Comparison of ENCODE assay signal across 9 mouse cellular contexts in the genomic region with DNA sequence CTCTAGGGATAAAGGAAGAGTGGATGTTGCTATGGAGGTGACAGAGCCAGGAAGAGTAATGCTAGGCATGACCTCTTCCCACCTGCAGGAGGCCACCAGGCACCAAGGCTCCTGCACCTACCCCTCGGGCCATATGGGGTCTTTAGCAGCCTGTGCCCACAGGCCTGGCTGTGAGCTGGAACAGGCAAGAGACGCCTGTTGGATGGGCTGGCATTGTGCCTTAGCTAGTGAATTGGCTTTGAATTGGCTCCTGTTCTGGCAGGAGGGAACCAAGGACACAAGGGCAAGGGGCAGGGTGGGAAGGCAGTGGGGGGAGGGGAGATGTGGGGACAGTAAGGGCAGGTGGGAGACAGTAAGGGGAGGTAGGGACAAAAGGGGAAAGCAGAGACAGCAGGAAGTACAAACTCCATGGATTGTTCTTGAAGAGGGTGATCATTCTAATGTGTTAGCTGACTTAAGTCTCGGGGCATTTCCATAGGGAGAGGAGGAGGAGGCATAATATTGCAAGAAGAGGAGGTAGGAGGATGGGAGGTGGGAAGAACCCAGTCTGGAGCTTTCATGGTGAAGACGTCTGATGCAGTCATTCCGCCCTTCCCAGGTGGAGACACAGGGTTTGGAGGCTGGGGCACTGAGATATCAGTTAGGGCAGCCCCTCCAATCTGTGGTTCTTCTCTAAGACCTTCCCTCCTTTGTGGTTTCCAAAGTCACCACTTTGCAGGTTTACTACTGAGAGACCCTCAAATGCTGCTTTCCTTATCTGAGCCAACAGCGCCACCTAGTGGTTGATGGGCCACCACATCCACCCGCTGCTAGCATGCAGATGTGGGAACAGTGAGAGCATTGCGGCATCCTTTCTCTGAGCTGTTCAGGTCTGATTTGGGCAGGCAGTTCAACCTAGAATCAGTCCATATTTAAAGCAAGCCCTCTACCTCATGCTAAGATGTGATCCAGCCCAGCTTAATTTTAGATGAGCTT.
DNase-seq lines count a peak whose midpoint lies in the region; ATAC-seq and TF ChIP-seq lines count a peak whose summit lies in the region.
"Had no signal": no experiment of that assay in that cellular context is flagged by ENCODE, and none has a peak within 500 bp of the region (broad histone marks: within the 10 kb centered on the region; RNA-seq: fewer than 3 reads in every experiment).

No protein-coding gene starts in this region.

- peak; percentile 65 for ATAC-seq in neural tube, embryonic 12.5 days (ENCODE audit: low FRiP score, low read depth)

- H3K27ac ChIP-seq in cortical plate, adult 2 months (ENCODE audit: insufficient read depth, low read length) = peak overlapping the region; percentile 61; the same call in 1 of the 2 replicates
- H3K27ac ChIP-seq in liver, adult 2 months (replicated peaks; ENCODE audit: insufficient read depth, low read depth, low read length) = no peak overlapping the region
- no peak overlapping the region for H3K27ac ChIP-seq in neural tube, embryonic 12.5 days

- WGBS in liver, adult 2 months = 23% methylated on average over 8 of the region's 8 CpGs
- WGBS in neural tube, embryonic 12.5 days = 27% methylated on average over 8 of the region's 8 CpGs

- peak; percentile 96 for TF ChIP-seq CTCF in cortical plate, adult 2 months (IDR thresholded peaks at IDR 0.05; ENCODE audit: extremely low read depth, insufficient read depth, low read length)
- TF ChIP-seq CTCF in liver, adult 2 months (IDR thresholded peaks at IDR 0.05; ENCODE audit: low read depth, low read length) = peak; percentile 95

- no peak overlapping the region for H3K9ac ChIP-seq in liver, adult 2 months (ENCODE audit: low read depth, low read length)
- H3K9ac ChIP-seq in neural tube, embryonic 12.5 days = no peak overlapping the region

- no peaks in the 10 kb centered on the region for H3K27me3 ChIP-seq in liver, adult 2 months (ENCODE audit: control insufficient read depth, insufficient read depth, low read length)
- H3K27me3 ChIP-seq in neural tube, embryonic 12.5 days (replicated peaks) = no peaks in the 10 kb centered on the region

- no peaks in the 10 kb centered on the region for H3K9me3 ChIP-seq in neural tube, embryonic 12.5 days

- no peak overlapping the region for H3K4me3 ChIP-seq in cortical plate, adult 2 months (ENCODE audit: insufficient read depth, low read length)
- no peak overlapping the region for H3K4me3 ChIP-seq in liver, adult 2 months (ENCODE audit: insufficient read depth, low read depth, low read length)
- H3K4me3 ChIP-seq in neural tube, embryonic 12.5 days = no peak overlapping the region
- H3K4me3 ChIP-seq: erythroblast, embryonic 14.5 days had no signal

- H3K79me2 ChIP-seq in liver, adult 2 months (ENCODE audit: control insufficient read depth, insufficient read depth, low read length) = no peaks in the 10 kb centered on the region

- no peaks in the 10 kb centered on the region for H3K36me3 ChIP-seq in liver, adult 2 months (ENCODE audit: control insufficient read depth, insufficient read depth, low read length)
- peaks cover 29% of the 10 kb centered on the region for H3K36me3 ChIP-seq in neural tube, embryonic 12.5 days

- DNase-seq in A20 (ENCODE audit: low read depth, low spot score) = peak; percentile 30
- peak; percentile 66 to 69 for DNase-seq in adrenal gland, adult 18-20 months (ENCODE audit: low spot score in 2 of 2)
- peak; percentile 60 to 72 for DNase-seq in gastrocnemius, postnatal 4 days (ENCODE audit: low spot score in 2 of 2)
- peak; percentile 88 for DNase-seq in kidney, postnatal 10 days
- DNase-seq in liver, adult 2 months (ENCODE audit: extremely low read depth, low read depth, low spot score) = no peak
- peak; percentile 57 for DNase-seq in testis, postnatal 14 days (ENCODE audit: low spot score)

- no peak overlapping the region for H3K4me2 ChIP-seq in neural tube, embryonic 12.5 days (replicated peaks)

- TF ChIP-seq POLR2A in cortical plate, adult 2 months (IDR thresholded peaks at IDR 0.05; ENCODE audit: extremely low read depth, insufficient read depth, low read length) = no peak
- no peak for TF ChIP-seq POLR2A in liver, adult 2 months (IDR thresholded peaks at IDR 0.05; ENCODE audit: extremely low read depth, insufficient read depth, low read length)

- H3K4me1 ChIP-seq in cortical plate, adult 2 months (ENCODE audit: control insufficient read depth, insufficient read depth, low read length) = peaks cover 10% of the 10 kb centered on the region
- no peaks in the 10 kb centered on the region for H3K4me1 ChIP-seq in liver, adult 2 months (ENCODE audit: control insufficient read depth, insufficient read depth, low read length)
- H3K4me1 ChIP-seq in neural tube, embryonic 12.5 days = peaks cover 33% of the 10 kb centered on the region
